Mouse (Mus musculus): ENCODE results near the gene Six5. TPM values are rescaled to one million over a fixed set of nuclear protein-coding genes. Genes with fewer than 3 reads are reported as not detected.

The Six5 gene
- polyA plus RNA-seq, 1 experiment, result 1.6 TPM

- Histone ChIP-seq H3K27me3 (ENCODE audit: control insufficient read depth, insufficient read depth, insufficient read length) (no peaks in the 10 kb centered on the region), H3K79me2 (ENCODE audit: control insufficient read depth, insufficient read depth) (no peaks in the 10 kb centered on the region), H3K4me3 (ENCODE audit: insufficient read depth, poor library complexity, severe bottlenecking) (no peak overlapping the region), H3K36me3 (ENCODE audit: control insufficient read depth, insufficient read depth) (peaks cover 7% of the 10 kb centered on the region), H3ac (ENCODE audit: control insufficient read depth, insufficient read length, low read depth) (no peak overlapping the region), H3K79me3 (ENCODE audit: low read depth) (no peaks in the 10 kb centered on the region)
- TF ChIP-seq USF1 (IDR thresholded peaks at IDR 0.05; ENCODE audit: low read depth) (no peak), CTCF (IDR thresholded peaks at IDR 0.05; ENCODE audit: control insufficient read depth, insufficient read depth, insufficient read length) (no peak), MYOG (IDR thresholded peaks at IDR 0.05; ENCODE audit: control insufficient read depth, extremely low read depth, insufficient read length) (no peak)
These were observed 39.3 kb upstream of the Six5 start for GRCm38 (mm10) chr7:19055108-19055507.

DNA sequence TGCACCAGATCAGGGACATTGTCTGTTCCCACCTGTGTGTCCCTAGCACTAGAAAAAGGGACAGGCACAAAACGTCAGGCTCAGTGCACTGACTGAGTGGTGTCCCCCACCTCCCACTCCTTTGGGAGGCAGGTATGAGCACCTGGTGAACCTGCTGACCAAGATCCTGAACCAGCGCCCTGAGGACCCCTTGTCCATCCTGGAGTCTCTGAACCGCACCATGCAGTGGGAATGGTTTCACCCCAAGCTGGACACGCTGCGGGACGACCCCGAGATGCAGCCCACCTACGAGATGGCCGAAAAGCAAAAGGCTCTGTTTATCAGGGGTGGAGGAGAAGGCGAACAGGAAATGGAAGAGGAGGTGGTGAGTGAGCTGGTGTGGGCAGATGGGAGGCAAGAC is 37.0 kb upstream of the Six5 start:
- TF ChIP-seq USF1 (IDR thresholded peaks at IDR 0.05; ENCODE audit: low read depth), result no peak
- no peak for TF ChIP-seq CEBPB (IDR thresholded peaks at IDR 0.05; ENCODE audit: low read depth)
- no peak for TF ChIP-seq FOSL1 (IDR thresholded peaks at IDR 0.05; ENCODE audit: insufficient read depth, low read length, poor library complexity, severe bottlenecking)
- TF ChIP-seq MYOG (IDR thresholded peaks at IDR 0.05; ENCODE audit: control insufficient read depth, extremely low read depth, insufficient read length), result no peak
- no peak for TF ChIP-seq MYOD1 (IDR thresholded peaks at IDR 0.05; ENCODE audit: control insufficient read depth, insufficient read length, low read depth)
- no peak for TF ChIP-seq CTCF (IDR thresholded peaks at IDR 0.05; ENCODE audit: control insufficient read depth, insufficient read depth, insufficient read length)
- no peak for TF ChIP-seq MAX (IDR thresholded peaks at IDR 0.05)
- Histone ChIP-seq H3K36me3 (ENCODE audit: control insufficient read depth, insufficient read depth) (no peaks in the 10 kb centered on the region), H3K79me2 (ENCODE audit: control insufficient read depth, insufficient read depth) (no peaks in the 10 kb centered on the region), H3ac (ENCODE audit: control insufficient read depth, insufficient read length, low read depth) (no peak overlapping the region), H3K27me3 (ENCODE audit: control insufficient read depth, insufficient read depth, insufficient read length) (no peaks in the 10 kb centered on the region), H3K79me3 (ENCODE audit: low read depth) (no peaks in the 10 kb centered on the region), H3K4me3 (ENCODE audit: insufficient read depth, poor library complexity, severe bottlenecking) (no peak overlapping the region)

GRCm38 (mm10) chr7:19065896-19066295 is 28.5 kb upstream of the Six5 start:
- Histone ChIP-seq H3K4me3 (ENCODE audit: insufficient read depth, poor library complexity, severe bottlenecking) (no peak overlapping the region), H3K36me3 (ENCODE audit: control insufficient read depth, insufficient read depth) (no peaks in the 10 kb centered on the region), H3K79me2 (ENCODE audit: control insufficient read depth, insufficient read depth) (no peaks in the 10 kb centered on the region), H3K27me3 (ENCODE audit: control insufficient read depth, insufficient read depth, insufficient read length) (peaks cover 18% of the 10 kb centered on the region), H3K79me3 (ENCODE audit: low read depth) (no peaks in the 10 kb centered on the region), H3ac (ENCODE audit: control insufficient read depth, insufficient read length, low read depth) (no peak overlapping the region)
- TF ChIP-seq MAX (IDR thresholded peaks at IDR 0.05) (no peak), CEBPB (IDR thresholded peaks at IDR 0.05; ENCODE audit: low read depth) (no peak), USF1 (IDR thresholded peaks at IDR 0.05; ENCODE audit: low read depth) (no peak), MYOG (IDR thresholded peaks at IDR 0.05; ENCODE audit: control insufficient read depth, extremely low read depth, insufficient read length) (no peak), MYOD1 (IDR thresholded peaks at IDR 0.05; ENCODE audit: control insufficient read depth, insufficient read length, low read depth) (no peak), CTCF (IDR thresholded peaks at IDR 0.05; ENCODE audit: control insufficient read depth, insufficient read depth, insufficient read length) (no peak), FOSL1 (IDR thresholded peaks at IDR 0.05; ENCODE audit: insufficient read depth, low read length, poor library complexity, severe bottlenecking) (no peak)

DNA sequence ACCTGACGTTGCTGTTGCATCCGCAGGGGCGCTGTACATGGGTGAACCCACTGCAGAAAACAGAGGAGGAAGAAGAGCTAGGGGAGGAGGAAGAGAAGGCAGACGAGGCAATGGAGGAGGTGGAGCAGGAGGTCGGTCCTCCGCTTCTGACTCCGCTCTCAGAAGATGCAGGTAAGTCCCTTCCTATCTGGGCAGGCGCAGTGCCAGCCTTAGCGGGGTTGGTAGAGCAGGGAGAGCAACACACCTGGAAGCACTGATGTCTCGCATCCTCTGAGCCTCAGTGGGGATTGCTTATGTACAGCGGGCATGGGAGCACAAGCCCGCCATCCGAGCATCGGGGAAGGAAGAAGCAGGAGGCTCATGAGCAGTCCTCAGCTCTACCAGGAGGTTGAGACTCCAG is 27.3 kb upstream of the Six5 start:
- H3K79me2 ChIP-seq (ENCODE audit: control insufficient read depth, insufficient read depth), result no peaks in the 10 kb centered on the region
- TF ChIP-seq CEBPB (IDR thresholded peaks at IDR 0.05; ENCODE audit: low read depth), result no peak
- TF ChIP-seq CTCF (IDR thresholded peaks at IDR 0.05; ENCODE audit: control insufficient read depth, insufficient read depth, insufficient read length), result no peak
- no peak for TF ChIP-seq MAX (IDR thresholded peaks at IDR 0.05)
- no peak for TF ChIP-seq FOSL1 (IDR thresholded peaks at IDR 0.05; ENCODE audit: insufficient read depth, low read length, poor library complexity, severe bottlenecking)
- no peak for TF ChIP-seq MYOD1 (IDR thresholded peaks at IDR 0.05; ENCODE audit: control insufficient read depth, insufficient read length, low read depth)
- no peak for TF ChIP-seq MYOG (IDR thresholded peaks at IDR 0.05; ENCODE audit: control insufficient read depth, extremely low read depth, insufficient read length)
- no peak for TF ChIP-seq USF1 (IDR thresholded peaks at IDR 0.05; ENCODE audit: low read depth)
- no peak overlapping the region for H3K4me3 ChIP-seq (ENCODE audit: insufficient read depth, poor library complexity, severe bottlenecking)
- peaks cover 18% of the 10 kb centered on the region for H3K27me3 ChIP-seq (ENCODE audit: control insufficient read depth, insufficient read depth, insufficient read length)
- H3K79me3 ChIP-seq (ENCODE audit: low read depth), result no peaks in the 10 kb centered on the region
- H3ac ChIP-seq (ENCODE audit: control insufficient read depth, insufficient read length, low read depth), result no peak overlapping the region
- H3K36me3 ChIP-seq (ENCODE audit: control insufficient read depth, insufficient read depth), result no peaks in the 10 kb centered on the region

GRCm38 (mm10) chr7:19067935-19068334 is 26.5 kb upstream of the Six5 start:
- Histone ChIP-seq H3ac (ENCODE audit: control insufficient read depth, insufficient read length, low read depth) (no peak overlapping the region), H3K27me3 (ENCODE audit: control insufficient read depth, insufficient read depth, insufficient read length) (peaks cover 18% of the 10 kb centered on the region), H3K36me3 (ENCODE audit: control insufficient read depth, insufficient read depth) (no peaks in the 10 kb centered on the region), H3K4me3 (ENCODE audit: insufficient read depth, poor library complexity, severe bottlenecking) (no peak overlapping the region), H3K79me3 (ENCODE audit: low read depth) (no peaks in the 10 kb centered on the region), H3K79me2 (ENCODE audit: control insufficient read depth, insufficient read depth) (no peaks in the 10 kb centered on the region)
- TF ChIP-seq CTCF (IDR thresholded peaks at IDR 0.05; ENCODE audit: control insufficient read depth, insufficient read depth, insufficient read length) (no peak), MAX (IDR thresholded peaks at IDR 0.05) (no peak), USF1 (IDR thresholded peaks at IDR 0.05; ENCODE audit: low read depth) (no peak), MYOG (IDR thresholded peaks at IDR 0.05; ENCODE audit: control insufficient read depth, extremely low read depth, insufficient read length) (no peak), FOSL1 (IDR thresholded peaks at IDR 0.05; ENCODE audit: insufficient read depth, low read length, poor library complexity, severe bottlenecking) (no peak), CEBPB (IDR thresholded peaks at IDR 0.05; ENCODE audit: low read depth) (no peak), MYOD1 (IDR thresholded peaks at IDR 0.05; ENCODE audit: control insufficient read depth, insufficient read length, low read depth) (no peak)

GRCm38 (mm10) chr7:19068707-19069106 is 25.7 kb upstream of the Six5 start:
- no peaks in the 10 kb centered on the region for H3K36me3 ChIP-seq (ENCODE audit: control insufficient read depth, insufficient read depth)
- H3K79me2 ChIP-seq (ENCODE audit: control insufficient read depth, insufficient read depth), result no peaks in the 10 kb centered on the region
- no peak overlapping the region for H3K4me3 ChIP-seq (ENCODE audit: insufficient read depth, poor library complexity, severe bottlenecking)
- peak; percentile 13 for TF ChIP-seq CTCF (IDR thresholded peaks at IDR 0.05; ENCODE audit: control insufficient read depth, insufficient read depth, insufficient read length)
- TF ChIP-seq FOSL1 (IDR thresholded peaks at IDR 0.05; ENCODE audit: insufficient read depth, low read length, poor library complexity, severe bottlenecking), result no peak
- no peak overlapping the region for H3ac ChIP-seq (ENCODE audit: control insufficient read depth, insufficient read length, low read depth)
- no peaks in the 10 kb centered on the region for H3K79me3 ChIP-seq (ENCODE audit: low read depth)
- peaks cover 18% of the 10 kb centered on the region for H3K27me3 ChIP-seq (ENCODE audit: control insufficient read depth, insufficient read depth, insufficient read length)
